Mouse (Mus musculus) olfactory bulb, adult 2 months (tissue): ENCODE results near the gene Psph.

ENCODE experiments used
- CTCF ChIP-seq: fragments of 200-500 bp; IDR thresholded peaks from 2 replicates; pipeline ENCODE4 v1.5.1; 2012; ENCODE audit warnings: low read depth, mild to moderate bottlenecking, low read length, moderate library complexity; ENCODE audit not compliant: insufficient read depth
- POLR2A ChIP-seq: fragments of 200-500 bp; IDR thresholded peaks from 2 replicates; pipeline ENCODE4 v1.6.1; 2012; ENCODE audit warnings: mild to moderate bottlenecking, low read depth, low read length, moderate library complexity; ENCODE audit not compliant: insufficient read depth

DNA sequence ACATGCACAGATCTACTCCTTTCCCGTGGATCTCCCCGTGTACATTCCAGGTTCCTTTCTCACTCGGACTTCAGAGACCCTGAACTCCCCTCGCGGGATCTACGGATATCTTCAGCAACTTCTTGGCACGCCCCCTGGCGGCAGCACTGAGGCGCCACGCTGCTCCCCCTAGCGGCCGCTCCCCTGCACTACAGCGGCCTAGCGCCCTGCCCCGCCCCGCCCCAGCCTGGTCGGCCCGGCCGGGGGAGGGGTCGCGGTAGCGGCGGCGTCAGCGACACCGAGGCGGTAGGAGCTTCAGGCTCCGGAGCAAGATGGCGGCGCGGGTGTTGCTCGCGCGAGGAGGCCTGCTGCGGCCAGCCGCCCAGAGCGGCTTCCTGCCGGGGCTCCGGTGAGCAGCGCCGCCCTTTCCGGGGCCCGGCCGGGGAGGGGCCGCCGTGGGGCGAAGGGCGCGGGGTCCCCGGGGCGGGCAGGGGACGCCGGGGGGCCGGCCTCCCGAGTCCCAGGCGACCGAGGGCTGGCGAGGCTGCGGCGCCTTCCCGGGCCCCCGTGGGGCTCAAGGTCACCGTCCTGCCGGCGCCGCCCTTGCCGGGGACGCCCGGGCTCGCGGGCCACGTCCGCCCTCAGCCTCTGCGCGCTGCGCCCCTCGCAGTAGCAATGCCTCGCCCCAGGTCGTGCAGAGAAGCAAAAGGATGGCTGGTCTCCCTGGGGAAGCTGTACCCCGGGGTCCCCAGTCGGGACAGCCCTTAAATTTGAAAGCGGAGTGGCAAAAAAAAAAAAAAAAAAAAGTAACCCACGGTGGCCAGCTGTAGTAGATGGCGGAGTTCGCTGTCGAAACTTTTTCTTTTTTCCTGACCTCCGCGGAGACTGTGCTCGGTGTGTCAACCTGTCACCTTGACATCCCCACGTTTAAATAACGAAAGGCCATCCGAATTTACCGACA, 62.1 kb downstream of the Psph start, which contains the start of gene Nipsnap2:
- peak; percentile 77 for TF ChIP-seq POLR2A
- TF ChIP-seq CTCF: peak; percentile 100
